Mouse (Mus musculus) gonadal fat pad, adult 2 months (tissue): ENCODE data around the gene Pacsin2. TPM values are rescaled to one million over a fixed set of nuclear protein-coding genes. Genes with fewer than 3 reads are reported as not detected.
"Not testable (repeated sequence)": the region's sequence is repeated elsewhere in the genome, so short reads cannot be mapped to it uniquely, and the experiment has no call there.

ENCODE experiments used
- DNase-seq: peaks from one replicate; pipeline ENCODE4 v3.0.0-alpha.2; 2012; ENCODE audit warnings: low read depth
- polyA plus RNA-seq: library from polyadenylated mRNA; depleted of rRNA; stranded (reverse); fragments of >200 nt; gene quantifications from 2 replicates; pipeline ENCODE4 v1.2.3, GENCODE M21; 2012

Pacsin2 gene
- polyA plus RNA-seq, 1 experiment: 39.6 TPM

DNA sequence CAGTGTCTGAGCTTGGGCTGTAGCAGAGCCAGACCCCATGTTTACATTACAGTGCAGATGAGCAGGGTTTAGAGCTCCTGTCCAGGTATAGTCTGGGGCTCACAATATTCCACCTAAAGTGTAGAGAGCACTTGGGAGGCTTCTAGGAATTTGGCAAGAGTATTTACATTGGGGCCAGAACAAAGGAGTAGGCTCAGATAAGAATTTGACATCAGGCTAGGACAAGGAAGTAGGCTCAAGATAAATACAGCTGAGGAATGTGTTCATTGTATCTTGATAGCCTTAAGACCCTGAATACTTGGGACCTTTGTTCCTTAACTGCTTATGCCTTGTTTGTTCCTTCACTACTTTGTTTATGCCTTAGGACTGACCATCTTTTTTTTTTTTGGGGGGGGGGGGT lies 90.3 kb downstream of the Pacsin2 start:
- no peak for DNase-seq

DNA sequence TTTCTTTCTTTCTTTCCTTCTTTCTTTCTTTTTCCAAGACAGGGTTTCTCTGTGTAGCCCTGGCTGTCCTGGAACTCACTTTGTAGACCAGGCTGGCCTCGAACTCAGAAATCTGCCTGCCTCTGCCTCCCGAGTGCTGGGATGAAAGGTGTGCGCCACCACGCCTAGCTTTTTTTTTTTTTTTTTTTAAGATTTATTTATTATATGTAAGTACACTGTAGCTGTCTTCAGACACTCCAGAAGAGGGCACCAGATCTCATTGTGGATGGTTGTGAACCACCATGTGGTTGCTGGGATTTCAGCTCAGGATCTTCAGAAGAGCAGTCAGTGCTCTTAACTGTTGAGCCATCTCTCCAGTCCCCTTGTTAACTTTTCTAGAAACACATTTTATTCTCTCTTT lies 95.7 kb downstream of the Pacsin2 start:
- DNase-seq: not testable (repeated sequence)

DNA sequence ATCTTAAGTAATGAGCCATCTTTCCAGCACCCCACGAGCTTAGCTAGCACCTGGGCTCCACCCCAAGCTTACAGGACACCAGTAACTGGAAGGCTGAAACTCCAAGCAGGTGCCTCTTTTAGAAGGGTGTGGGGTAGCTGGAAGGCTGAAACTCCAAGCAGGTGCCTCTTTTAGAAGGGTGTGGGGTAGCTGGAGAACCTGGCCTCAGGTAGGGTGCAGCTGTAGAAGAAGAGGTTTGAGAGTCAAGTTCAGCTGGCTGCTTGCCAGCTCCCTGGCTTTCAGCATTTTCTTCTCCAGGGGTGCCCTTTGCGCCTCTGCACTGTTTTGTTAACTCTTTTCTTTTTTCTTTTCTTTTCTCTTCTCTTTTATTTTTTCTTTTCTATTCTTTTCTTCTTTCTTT lies 96.1 kb downstream of the Pacsin2 start:
- DNase-seq: no peak

DNA sequence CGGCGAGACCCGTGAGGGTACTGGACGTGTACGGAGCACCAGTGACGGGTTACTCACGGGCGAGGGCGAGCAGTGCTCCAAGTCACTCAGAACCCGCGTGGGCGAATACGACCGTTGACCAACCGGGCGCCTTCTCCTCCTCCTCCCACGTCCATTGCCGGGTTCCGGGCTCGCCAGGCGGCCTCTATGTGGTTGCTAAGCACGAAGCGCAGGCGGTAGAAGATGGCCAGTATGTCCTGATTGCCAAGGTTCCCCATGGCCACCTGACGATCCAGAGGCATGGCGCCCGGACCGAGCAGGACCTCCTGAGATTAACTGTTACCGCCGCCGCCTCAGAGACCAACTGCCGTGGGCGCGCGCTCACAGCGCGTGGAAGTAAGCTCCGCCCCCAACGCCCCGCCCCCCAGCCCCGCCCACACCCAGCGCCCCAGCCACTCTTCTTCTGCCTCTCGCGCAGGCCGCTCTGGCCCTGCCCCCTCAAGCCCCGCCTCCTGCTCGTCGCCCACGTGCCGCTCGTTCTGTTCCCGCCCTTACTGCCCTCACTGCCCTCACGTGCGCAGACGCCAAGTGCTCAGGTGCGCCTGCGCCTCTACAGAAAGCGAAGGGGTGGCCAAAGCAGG lies 97.4 kb downstream of the Pacsin2 start:
- DNase-seq: no peak

DNA sequence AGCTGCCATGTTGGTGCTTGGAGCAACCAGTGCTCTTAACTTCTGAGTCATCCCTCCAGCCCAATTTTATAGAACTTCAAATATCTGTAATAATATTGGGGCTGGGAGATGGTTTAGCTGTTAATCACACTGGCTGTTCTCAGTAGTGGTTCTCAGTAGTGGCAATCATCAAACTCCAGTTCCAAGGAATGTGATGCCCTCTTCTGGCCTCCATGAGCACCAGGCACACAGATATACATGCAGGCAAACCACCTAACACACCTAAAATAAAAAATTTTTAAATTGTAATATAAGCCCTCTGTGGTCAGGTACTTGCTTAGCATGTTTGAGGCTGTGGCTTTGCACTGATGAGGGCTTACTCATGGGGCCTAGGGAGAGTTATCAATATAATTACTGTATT lies 98.7 kb downstream of the Pacsin2 start:
- DNase-seq: no peak

DNA sequence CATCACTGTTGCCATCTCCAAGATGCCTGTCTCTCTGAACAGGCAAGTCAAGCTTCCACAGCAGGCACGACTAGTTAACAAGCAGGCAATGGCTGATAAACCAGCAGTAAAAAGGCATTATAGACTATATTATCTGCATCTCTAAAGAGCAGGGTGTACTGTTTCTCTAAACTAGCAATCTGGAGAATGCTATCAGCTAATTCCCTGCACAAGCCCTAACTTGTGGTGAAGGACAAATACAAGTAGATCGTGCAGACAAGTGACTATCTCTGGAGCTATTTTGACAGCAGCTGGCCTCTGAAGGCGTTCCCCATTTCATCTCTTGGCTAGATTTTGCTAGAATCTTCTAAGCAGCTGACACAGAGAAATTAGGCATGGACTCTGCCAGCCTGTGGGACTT lies 100.2 kb downstream of the Pacsin2 start:
- no peak for DNase-seq

DNA sequence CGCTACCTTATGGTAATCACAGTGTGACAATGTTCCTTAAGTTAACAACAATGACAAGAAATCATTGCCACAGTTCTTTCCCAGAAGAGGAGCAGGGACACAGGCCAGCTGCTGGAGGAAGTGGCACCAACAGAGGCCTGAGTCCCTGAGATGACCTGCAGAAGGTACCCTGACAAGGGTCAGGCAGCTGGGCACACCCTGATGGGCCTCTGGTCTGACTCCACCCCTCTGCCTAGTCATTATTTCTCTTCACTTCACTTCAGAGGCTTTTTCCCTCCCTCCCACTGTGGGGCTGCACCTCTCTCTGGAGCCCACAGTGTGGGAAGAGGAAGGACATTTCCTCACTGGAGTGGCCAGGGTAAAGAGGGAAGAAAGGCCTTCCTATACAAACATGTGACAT lies 101.6 kb downstream of the Pacsin2 start:
- not testable (repeated sequence) for DNase-seq

DNA sequence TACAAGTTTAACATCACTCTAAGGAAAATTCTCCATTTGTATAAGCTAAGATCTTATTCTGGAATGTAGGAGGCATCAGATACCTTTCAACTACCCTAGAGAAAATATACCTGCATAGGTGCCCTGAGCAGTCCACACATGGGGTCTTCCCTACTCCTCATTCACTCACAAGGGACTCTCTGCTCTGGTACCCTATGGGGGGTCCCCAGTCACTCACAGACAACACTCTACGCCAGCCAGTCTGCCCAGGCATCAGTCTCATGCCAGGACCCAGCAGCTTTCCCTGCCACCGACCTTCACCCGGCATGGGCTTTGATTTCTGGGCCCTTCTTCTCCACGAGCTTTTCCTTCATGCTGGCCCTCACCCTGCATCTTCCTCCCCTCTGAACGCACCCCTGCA lies 103.5 kb downstream of the Pacsin2 start:
- not testable (repeated sequence) for DNase-seq

DNA sequence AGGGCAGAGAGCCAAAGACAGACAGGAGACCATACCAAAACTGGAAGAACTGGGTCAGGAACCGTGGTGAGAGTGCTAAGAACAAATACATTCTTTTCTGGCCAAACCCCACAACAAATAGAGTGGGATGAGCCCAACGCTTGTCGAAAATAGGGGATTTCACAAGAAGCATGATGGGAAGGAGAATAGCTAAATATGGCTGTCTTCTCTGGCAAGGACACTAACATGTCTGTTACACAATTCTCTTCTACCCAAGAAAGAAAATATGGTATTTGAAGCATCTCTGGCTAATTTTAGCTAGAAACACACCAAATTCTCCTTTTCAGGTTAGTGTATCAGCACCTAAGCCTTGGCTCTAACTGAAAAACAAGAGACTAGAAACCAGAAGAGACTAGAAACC lies 104.3 kb downstream of the Pacsin2 start:
- DNase-seq: no peak

DNA sequence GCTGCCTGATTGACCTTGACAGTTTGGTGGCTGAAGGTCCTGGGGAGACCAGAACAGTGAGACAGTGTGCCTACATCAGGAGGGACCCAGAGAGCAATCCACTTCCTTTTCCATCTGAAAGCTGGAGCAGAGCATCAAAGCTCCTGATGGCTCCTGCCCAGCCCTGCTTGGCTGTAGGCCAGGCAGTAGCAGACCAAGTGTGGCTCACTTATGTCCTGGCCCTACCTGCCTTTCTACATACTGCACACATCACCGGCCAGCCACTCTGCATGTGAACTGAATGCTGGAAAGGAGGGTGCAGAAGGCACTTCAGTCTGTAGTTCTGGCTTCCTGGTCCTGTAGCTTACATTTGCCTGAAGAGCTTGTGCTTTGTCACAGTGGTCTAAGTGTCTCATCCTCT lies 105.9 kb downstream of the Pacsin2 start:
- DNase-seq: no peak

DNA sequence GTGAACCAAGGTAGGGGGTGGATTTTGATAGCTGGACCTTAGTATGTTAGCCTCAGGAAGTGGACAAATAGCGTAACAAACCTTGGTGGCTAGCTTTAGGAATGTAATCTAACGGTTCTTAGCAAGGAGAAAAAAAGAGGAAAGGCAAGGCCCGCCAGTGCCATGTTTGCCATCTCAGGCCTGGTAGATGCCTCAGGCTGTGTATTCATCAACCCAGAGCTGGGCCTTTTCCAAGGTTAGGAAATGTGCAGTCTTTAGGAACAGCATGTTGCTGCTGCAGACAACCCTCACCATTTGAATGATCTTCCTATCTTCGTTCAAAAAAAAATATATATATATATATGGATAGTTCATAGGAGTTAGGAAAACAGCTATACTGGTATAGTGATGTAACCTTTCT lies 112.9 kb downstream of the Pacsin2 start:
- DNase-seq: no peak

DNA sequence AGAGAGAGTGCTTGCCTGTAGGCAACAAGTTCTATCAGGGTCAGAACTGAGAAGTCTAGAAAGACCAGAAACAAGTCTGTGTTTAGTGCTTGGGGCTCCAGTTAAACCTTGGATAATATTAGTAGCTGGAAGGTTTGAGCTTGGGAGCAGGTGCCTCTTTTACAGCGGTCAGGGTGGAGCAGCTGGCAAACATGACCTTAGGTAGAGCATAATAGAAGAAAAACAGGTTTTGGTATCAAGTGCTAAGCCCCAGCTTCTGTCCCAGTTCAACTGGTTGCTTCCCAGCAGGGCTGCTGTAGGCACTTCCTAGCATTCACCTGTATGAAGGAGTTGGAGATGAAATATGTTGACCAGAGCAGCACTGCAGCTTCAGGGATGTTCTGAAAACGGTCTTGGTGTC lies 113.5 kb downstream of the Pacsin2 start:
- DNase-seq: no peak

DNA sequence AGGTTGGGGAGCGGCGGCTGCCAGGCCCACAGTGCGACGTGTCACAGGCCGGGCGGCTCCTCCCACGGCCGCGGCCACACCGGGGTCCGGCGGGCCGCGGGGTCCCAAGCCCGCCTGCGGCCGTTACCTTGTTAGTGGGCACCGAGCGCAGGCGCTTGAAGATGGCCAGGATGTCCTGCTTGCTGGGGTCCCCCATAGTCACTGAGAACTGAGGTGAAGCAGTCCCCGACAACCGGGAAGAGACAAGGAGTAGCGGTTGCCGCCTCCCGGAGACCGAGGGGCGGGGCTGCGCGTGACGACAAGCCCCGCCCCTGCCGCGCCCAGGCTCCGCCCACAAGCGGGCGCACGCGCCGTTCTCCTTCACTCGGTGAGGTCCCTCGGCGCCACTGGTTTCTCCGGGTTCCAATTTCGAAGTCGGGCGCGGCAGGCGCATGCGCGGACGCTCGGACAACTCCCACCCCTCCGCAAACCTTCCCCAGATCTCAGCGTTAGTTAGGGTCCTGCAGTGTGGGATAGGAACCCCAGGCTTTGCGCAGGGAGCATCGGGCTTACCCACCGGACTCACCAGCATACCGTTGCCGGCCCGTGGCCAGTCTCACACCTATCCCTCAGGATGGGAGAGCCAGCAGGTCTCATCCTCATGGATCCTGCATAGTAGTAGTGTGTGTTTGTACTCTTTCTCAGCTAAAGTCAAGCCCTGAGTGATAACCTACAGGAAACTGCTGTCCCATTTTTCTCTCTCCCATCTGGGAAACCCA lies 114.3 kb downstream of the Pacsin2 start, which contains the start of gene Arfgap3:
TSS of gene Arfgap3 (minus strand) at position 294 of the 758 bp plus-strand sequence.
- DNase-seq: no peak

DNA sequence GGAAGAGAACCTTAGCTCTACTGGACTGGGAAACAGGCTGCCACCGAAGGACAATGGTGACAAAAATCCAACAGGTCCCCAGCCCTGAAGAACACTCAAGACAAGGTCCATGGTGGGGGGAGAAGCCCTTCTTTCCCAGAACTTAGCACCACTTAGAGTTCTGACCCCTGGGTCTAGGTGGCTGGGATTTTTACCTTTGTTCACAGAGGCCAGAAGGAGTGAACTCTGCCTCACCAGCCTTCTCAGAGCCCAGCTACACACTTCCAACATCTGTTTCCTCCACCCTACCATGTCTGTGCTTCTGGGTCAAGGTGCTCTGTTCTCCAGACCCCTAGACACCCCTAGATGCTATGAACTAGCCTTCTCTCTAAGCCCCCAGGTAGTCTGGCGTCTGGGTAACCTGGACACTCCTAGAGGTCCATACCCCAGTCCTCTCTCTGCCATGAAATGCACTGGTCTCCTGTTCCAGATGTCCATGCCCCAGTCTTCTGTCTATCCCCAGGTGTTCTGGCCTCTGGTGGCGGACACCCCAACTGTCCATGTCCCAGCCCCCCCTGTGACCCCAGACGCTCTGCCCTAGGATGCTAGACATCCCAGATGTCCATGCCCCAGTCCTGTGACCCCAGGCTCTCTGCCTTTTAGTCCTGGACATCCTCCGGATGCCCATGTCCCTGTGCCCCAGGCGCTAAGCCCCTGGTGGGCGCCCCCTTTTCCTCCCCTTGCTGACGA lies 115.0 kb downstream of the Pacsin2 start:
- no peak for DNase-seq

DNA sequence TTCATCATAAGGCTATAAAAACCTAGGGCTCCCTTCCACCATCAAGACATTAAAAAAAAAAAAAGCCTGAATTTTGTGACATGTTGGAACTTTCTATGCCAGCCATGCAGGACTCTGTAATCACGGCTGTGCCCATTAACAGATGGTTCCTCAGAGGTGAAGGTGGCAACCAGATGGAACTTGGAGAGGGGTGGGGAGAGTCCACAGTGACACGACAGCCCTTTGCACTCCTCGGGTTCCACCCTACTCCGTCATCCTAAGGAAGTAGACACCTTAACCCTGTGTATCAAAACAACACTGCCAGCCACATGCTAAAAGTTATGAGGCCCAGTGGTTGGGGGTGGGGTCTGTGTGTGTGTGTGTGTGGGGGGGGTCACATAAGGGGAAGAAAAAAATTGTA lies 115.7 kb downstream of the Pacsin2 start:
- DNase-seq: no peak

DNA sequence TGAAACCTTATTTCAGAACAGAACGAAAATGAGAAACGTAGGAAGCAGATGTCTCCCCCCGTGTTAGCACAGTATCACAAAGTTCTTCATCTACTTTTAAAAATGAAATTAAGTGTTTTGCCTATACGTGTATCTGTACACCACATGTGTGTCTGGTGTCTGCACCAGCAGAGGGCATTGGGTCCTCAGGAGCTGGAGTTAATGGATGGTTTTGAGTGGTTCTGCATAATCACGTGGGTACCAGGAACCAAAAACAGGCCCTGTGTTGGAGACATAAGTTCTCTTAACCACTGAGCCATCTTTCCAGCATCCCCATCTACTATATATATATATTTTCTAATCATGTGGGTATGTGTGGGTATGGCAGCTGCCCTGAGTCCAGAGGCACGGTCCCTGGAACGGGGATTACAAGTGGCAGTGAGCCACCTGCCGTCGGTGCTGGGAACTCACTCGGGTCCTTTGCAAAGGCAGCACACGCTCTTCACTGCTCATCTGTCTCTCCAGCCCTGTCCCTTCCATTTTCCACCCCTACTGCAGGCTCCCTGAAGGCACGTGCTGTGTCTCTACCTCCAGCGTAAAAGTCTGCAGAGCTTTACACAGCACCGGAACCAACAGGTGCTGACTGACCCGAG lies 118.4 kb downstream of the Pacsin2 start:
- DNase-seq: no peak

DNA sequence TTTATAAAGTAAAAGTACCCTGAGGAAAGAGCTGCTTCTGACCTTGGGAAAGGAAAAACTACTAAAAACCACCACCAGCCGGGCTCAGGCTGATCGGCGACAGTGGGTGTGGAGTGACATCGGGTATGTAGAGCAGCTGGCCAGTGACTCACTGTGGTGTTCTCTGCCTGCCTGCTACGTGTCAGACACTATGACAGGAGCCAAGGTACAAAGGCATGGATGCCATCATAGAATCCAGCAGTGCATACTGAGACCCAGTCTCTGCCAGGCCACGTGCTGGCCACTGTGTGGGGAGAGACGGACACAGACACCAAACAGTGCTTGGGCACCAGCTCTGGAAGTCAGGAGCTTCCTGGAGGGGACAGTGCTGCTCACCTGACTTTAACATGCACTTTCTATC lies 119.5 kb downstream of the Pacsin2 start:
- no peak for DNase-seq

DNA sequence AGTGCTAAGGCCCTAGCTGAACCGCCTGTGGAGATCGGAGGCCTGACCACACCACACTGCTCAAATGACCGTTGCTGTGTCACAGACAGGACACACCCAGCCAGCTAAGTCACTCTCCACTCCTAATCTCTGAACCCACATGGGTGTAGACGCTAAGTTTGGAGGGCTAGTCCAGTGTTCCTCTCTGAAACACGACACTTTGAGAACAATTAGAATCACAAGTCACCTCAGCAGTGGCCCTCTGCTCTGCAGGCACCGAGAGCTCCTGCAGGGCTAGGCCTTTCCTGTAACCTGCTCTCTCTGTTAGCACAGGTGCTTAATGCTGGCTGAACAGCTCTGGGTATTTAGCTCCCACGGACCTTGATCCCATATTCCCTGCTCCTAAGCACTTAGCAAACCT lies 120.2 kb downstream of the Pacsin2 start:
- no peak for DNase-seq

DNA sequence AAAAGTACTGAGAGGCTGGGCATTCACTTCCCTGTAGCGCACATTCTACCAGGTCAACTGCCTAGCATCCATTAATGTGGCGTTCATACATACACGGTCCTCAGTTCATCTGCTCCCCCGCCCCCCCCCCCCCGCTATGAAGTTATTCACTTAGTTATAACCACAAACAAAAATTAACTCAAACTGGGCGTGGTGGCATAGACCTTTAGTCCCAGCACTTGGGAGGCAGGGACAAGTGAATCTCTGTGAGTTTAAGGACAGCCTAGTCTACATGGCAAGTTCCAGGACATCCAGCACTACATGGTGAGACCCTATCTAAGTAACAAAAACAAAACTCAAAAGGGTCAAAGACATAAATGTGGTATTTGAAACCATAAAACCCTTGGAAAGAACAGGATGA lies 125.5 kb downstream of the Pacsin2 start:
- DNase-seq: no peak

DNA sequence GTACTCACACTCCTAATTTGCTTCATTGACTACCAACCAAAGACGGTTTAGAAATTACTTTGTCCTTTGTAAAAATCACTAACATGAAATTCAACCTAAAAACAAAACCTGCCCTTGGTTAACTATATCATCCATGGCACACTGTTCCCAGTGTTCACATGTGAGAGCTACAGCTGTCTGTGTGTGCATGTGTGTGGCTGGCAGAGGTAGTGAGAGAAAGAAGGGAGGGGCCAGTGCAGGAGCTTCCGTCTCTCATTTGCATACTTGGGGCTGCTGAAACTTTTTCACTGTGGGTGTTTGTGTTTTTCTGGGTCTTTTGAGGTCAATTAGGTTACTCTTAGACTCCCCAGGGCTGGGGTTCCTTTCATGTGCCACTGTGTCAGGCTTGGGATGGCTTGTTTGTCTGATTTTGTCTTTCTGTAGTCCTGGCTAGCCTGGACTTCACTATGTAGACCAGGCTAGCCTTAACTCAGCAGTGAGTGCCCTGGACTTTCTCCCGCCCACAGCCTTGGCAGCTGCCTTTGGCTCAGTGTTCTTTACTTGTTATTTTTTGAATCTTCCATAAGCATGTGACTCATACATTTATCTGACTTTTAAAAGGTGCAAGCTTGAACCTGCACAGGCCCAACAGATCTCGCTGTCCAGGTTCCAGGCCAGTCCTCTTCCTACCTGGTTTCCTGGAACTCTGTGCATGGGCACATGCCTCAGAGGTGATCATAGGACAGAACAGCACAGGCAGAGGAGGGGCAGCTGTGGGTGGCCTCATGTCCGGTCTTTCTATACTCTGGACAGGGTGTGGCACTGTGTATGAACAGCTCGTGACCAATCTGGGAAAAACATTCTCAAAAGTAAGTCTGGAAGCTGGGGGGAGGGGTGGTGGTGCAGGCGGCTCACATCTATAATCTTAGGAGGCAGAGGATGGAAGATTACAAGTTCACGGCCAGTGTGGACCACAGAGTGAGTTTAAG lies 126.2 kb downstream of the Pacsin2 start:
- peak; percentile 54 for DNase-seq

DNA sequence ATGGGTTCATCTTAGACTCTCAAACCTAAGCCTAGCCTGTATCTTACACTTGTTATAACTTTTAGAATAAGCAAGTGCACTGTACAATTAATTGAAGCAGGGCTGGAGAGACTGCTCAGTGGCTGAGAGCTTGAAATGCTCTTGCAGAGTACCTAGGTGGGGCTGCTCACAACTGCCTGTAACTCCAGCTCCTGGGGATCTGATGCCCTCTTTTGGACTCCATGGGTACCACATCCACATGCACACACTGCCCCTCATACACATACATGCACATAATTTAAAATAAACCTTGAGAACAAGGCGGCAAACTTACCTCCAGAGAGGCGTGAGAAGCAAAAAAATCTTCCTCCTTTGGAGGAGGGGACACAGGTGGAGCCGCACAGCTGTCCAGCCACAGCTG lies 132.0 kb downstream of the Pacsin2 start:
- DNase-seq: no peak
